45 mouse cellular contexts compared by ENCODE assay signal in genomic region chr17:18479885-18480284, GRCm38 (mm10). TPM values are rescaled to one million over a fixed set of nuclear protein-coding genes. Genes with fewer than 3 reads are reported as not detected.
"Had no signal": no experiment of that assay in that cellular context is flagged by ENCODE, and none has a peak within 500 bp of the region (broad histone marks: within the 10 kb centered on the region; RNA-seq: fewer than 3 reads in every experiment).

No protein-coding gene starts in this region.

- H3K36me3 ChIP-seq: limb, embryonic 10.5 days; limb, embryonic 12.5 days; limb, embryonic 13.5 days; limb, embryonic 15.5 days; liver, embryonic 12.5 days; liver, embryonic 13.5 days; liver, embryonic 15.5 days; lung, embryonic 15.5 days; midbrain, embryonic 10.5 days; midbrain, embryonic 12.5 days; midbrain, embryonic 13.5 days; midbrain, embryonic 15.5 days; neural tube, embryonic 12.5 days had no signal

- H3K27ac ChIP-seq: limb, embryonic 10.5 days; limb, embryonic 12.5 days; limb, embryonic 13.5 days; limb, embryonic 15.5 days; liver, embryonic 12.5 days; liver, embryonic 13.5 days; liver, embryonic 14.5 days; liver, embryonic 15.5 days; lung, embryonic 15.5 days; macrophage; midbrain, embryonic 10.5 days; midbrain, embryonic 12.5 days; midbrain, embryonic 13.5 days; midbrain, embryonic 15.5 days; neural tube, embryonic 12.5 days had no signal

- H3K4me1 ChIP-seq: limb, embryonic 10.5 days; limb, embryonic 12.5 days; limb, embryonic 13.5 days; limb, embryonic 15.5 days; liver, embryonic 12.5 days; liver, embryonic 13.5 days; liver, embryonic 15.5 days; lung, embryonic 15.5 days; megakaryocyte, embryonic 14.5 days; midbrain, embryonic 10.5 days; midbrain, embryonic 12.5 days; midbrain, embryonic 13.5 days; midbrain, embryonic 15.5 days; neural tube, embryonic 12.5 days had no signal

- H3K9ac ChIP-seq: limb, embryonic 12.5 days; limb, embryonic 13.5 days; limb, embryonic 15.5 days; liver, embryonic 12.5 days; liver, embryonic 13.5 days; liver, embryonic 14.5 days; liver, embryonic 15.5 days; liver, postnatal 0 days; lung, embryonic 14.5 days; lung, embryonic 15.5 days; midbrain, embryonic 12.5 days; midbrain, embryonic 13.5 days; midbrain, embryonic 15.5 days; neural tube, embryonic 12.5 days had no signal

- H3K9me3 ChIP-seq: limb, embryonic 15.5 days; liver, embryonic 13.5 days; liver, embryonic 15.5 days; lung, embryonic 15.5 days had no signal

- DNase-seq: left cerebral cortex, postnatal 4 days; liver; liver, embryonic 13.5 days; liver, postnatal 0 days; lung, adult 18-20 months; lung, adult 2 months; lung, embryonic 14.5 days; lung, postnatal 10 days; lung, postnatal 14 days; lung, postnatal 36 days; lung, postnatal 4 days; midbrain, embryonic 14.5 days had no signal

- H3K27me3 ChIP-seq: limb, embryonic 12.5 days; limb, embryonic 13.5 days; limb, embryonic 15.5 days; liver, embryonic 12.5 days; liver, embryonic 13.5 days; liver, embryonic 15.5 days; lung, embryonic 15.5 days; megakaryocyte, embryonic 14.5 days; midbrain, embryonic 12.5 days; midbrain, embryonic 13.5 days; midbrain, embryonic 15.5 days; neural tube, embryonic 12.5 days had no signal

- H3K4me3 ChIP-seq: limb, embryonic 10.5 days; limb, embryonic 12.5 days; limb, embryonic 13.5 days; limb, embryonic 15.5 days; liver, embryonic 12.5 days; liver, embryonic 13.5 days; liver, embryonic 15.5 days; lung, embryonic 15.5 days; megakaryocyte, embryonic 14.5 days; midbrain, embryonic 10.5 days; midbrain, embryonic 12.5 days; midbrain, embryonic 13.5 days; midbrain, embryonic 15.5 days; myocyte; neural tube, embryonic 12.5 days had no signal

RNA-seq across cellular contexts. Expression of gene Vmn2r95, which starts 56.0 kb away (rescaled TPM):
- total RNA-seq: left cerebral cortex, postnatal 10 days; left cerebral cortex, postnatal 36 days; liver, adult 2 months; megakaryocyte progenitor cell, adult 5-6 weeks; megakaryocyte, adult 5-6 weeks; megakaryocyte-erythroid progenitor cell, adult 5-6 weeks; midbrain, postnatal 0 days; monocyte, adult 5-6 weeks had no signal
- polyA plus RNA-seq: limb, embryonic 11.5 days; limb, embryonic 12.5 days; limb, embryonic 13.5 days; limb, embryonic 14.5 days; limb, embryonic 15.5 days; liver, adult 2 months; liver, embryonic 11.5 days; liver, embryonic 12.5 days; liver, embryonic 13.5 days; liver, embryonic 14.5 days; liver, embryonic 15.5 days; liver, embryonic 16.5 days; liver, postnatal 0 days; lung, adult 2 months; lung, embryonic 14.5 days; lung, embryonic 15.5 days; lung, embryonic 16.5 days; lung, postnatal 0 days; macrophage; midbrain, embryonic 10.5 days; midbrain, embryonic 11.5 days; midbrain, embryonic 12.5 days; midbrain, embryonic 13.5 days; midbrain, embryonic 14.5 days; midbrain, embryonic 15.5 days; midbrain, embryonic 16.5 days; midbrain, postnatal 0 days; myocyte; neural tube, embryonic 11.5 days; neural tube, embryonic 12.5 days had no signal
